Mouse (Mus musculus) activated CD4-positive, CD25-positive, alpha-beta regulatory T cell (primary cell): ENCODE results near the gene Gm21760. TPM values are rescaled to one million over a fixed set of nuclear protein-coding genes. Genes with fewer than 3 reads are reported as not detected.

Source experiments
- polyA plus RNA-seq, 2 experiments: library from polyadenylated mRNA; unstranded; fragments of 100-300 nt; shearing (Covaris generic); gene quantifications; one replicate each; pipeline ENCODE4 v1.2.1; 2017

Gm21760 gene
- not detected for polyA plus RNA-seq

DNA sequence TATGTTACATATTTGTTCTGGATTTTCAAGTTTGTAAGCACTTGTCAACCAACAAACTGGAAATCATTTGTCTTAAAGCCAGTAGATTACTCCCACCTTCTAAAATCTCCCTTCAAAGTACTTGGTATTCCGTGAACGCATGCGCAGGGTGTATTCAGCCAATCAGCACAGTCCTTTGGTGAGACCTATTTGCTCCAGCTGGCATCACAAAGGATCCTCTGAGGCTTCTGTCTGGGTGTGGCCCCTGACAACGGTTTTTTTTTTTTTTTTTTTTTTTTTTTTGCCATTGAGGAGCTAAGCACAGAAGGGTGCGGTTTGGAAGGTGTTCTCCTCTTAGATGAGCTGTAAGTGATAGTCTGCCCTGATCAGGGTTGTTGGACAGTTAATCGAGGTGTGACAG, at the start of gene Gm21760:
Gm21760 (plus strand) TSS at position 301 of the 400 bp plus-strand sequence.

